Mouse (Mus musculus) heart, postnatal 0 days (tissue): ENCODE results near the gene Ceacam16.

Experiments
- CTCF ChIP-seq: IDR thresholded peaks from 2 replicates; pipeline ENCODE4 v1.5.1; 2016; ENCODE audit warnings: antibody characterized with exemption, control low read depth, low read depth
- EP300 ChIP-seq: IDR thresholded peaks from 2 replicates; pipeline ENCODE4 v1.6.1; 2016; ENCODE audit warnings: antibody characterized with exemption, low read depth

DNA sequence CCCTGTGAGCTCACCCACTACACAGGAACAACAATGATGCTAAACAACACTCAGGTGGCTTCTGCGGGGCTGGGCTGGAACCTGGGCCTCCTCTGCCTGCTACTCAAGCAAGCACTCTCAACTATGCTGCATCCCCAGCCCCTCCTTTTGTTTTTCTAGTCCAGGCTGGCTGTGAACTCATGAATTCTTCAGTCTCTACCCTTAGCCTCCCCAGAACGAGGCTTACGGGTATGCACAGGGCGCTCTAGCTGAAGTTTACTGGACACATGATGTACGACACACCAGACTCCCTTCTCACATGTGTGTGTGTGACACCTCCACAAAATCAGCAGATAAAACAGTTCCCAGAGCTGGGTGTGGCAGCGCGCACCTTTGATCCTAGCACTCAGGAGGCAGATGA lies 42.2 kb downstream of the Ceacam16 start:
- TF ChIP-seq CTCF = no peak
- no peak for TF ChIP-seq EP300
